Mouse (Mus musculus): ENCODE measurements around the gene Gm49318. TPM values are rescaled to one million over a fixed set of nuclear protein-coding genes. Genes with fewer than 3 reads are reported as not detected.

The Gm49318 gene
- total RNA-seq, 2 experiments from 2014 or later: not detected

Small RNA genes within 50 kb of the gene (microRNA-seq; reads per million reads assigned to microRNA genes)
- gene Mir7084: 0 to 0.32 reads per million in 2 experiments

Other genes with a start within 250 kb of the Gm49318 start
- under 1 TPM in 1 of 2 experiments, not detected in 1; 0.43 TPM for gene Angptl8, start 235.7 kb downstream of the Gm49318 start, total RNA-seq (2021)
- gene Dock6, start 218.6 kb downstream of the Gm49318 start, total RNA-seq (2021): 10 to 100 TPM; 26.9 to 32.9 TPM
- 1 to 10 TPM; 5.4 to 6.2 TPM for gene Rab3d, start 153.1 kb downstream of the Gm49318 start, total RNA-seq (2021)
- under 1 TPM; 0.45 to 0.97 TPM for gene Ccdc159, start 143.8 kb downstream of the Gm49318 start, total RNA-seq (2021)
- 10 to 100 TPM; 13.0 to 16.9 TPM for gene Tmem205, start 143.7 kb downstream of the Gm49318 start, total RNA-seq (2021)
- gene Plppr2, start 134.2 kb downstream of the Gm49318 start, total RNA-seq (2021): 1 to 10 TPM; 2.3 to 3.3 TPM
- gene Swsap1, start 115.5 kb downstream of the Gm49318 start, total RNA-seq (2021): 1 to 10 TPM; 3.1 to 3.6 TPM
- 1 to 10 TPM; 3.8 to 5.5 TPM for gene Epor, start 107.8 kb downstream of the Gm49318 start, total RNA-seq (2021)
- under 1 TPM; 0.47 to 0.75 TPM for gene Rgl3, start 81.8 kb downstream of the Gm49318 start, total RNA-seq (2021)
- gene Ccdc151, start 68.6 kb downstream of the Gm49318 start, total RNA-seq (2021): not detected
- gene Prkcsh, start 68.5 kb downstream of the Gm49318 start, total RNA-seq (2021): 10 to 100 TPM; 35.4 to 41.7 TPM
- under 1 TPM; 0.28 to 0.41 TPM for gene Elavl3, start 19.2 kb downstream of the Gm49318 start, total RNA-seq (2021)
- 1 to 10 TPM; 3.1 to 4.6 TPM for gene Zfp653, start 117 bp upstream of the Gm49318 start, total RNA-seq (2021)
- gene Ecsit, start 14.2 kb upstream of the Gm49318 start, total RNA-seq (2021): 10 to 100 TPM; 51.8 to 58.5 TPM
- gene Cnn1, start 28.0 kb upstream of the Gm49318 start, total RNA-seq (2021): 1 to 10 TPM; 4.4 to 5.5 TPM
- 10 to 100 TPM; 33.4 to 39.7 TPM for gene Elof1, start 45.9 kb upstream of the Gm49318 start, total RNA-seq (2021)
- 100 to 1,000 TPM in 1 of 2 experiments, 1 to 10 TPM in 1; 1.4 to 124 TPM for gene Acp5, start 64.5 kb upstream of the Gm49318 start, total RNA-seq (2021)
- 10 to 100 TPM; 34.4 to 34.7 TPM for gene Pigyl, start 85.6 kb upstream of the Gm49318 start, total RNA-seq (2021)
- gene Zfp872, start 116.8 kb upstream of the Gm49318 start, total RNA-seq (2021): under 1 TPM in 1 of 2 experiments, not detected in 1; 0.29 TPM
- 10 to 100 TPM in 1 of 2 experiments, 1 to 10 TPM in 1; 9.0 to 13.3 TPM for gene Zfp809, start 154.5 kb upstream of the Gm49318 start, total RNA-seq (2021)
- gene Zfp599, start 188.6 kb upstream of the Gm49318 start, total RNA-seq (2021): under 1 TPM; 0.07 to 0.18 TPM
- gene Zfp810, start 236.4 kb upstream of the Gm49318 start, total RNA-seq (2021): 1 to 10 TPM; 3.5 to 4.8 TPM

All from gastrocnemius, postnatal 10 days (tissue).